Mouse (Mus musculus): ENCODE measurements around the gene Shc4. TPM values are rescaled to one million over a fixed set of nuclear protein-coding genes. Genes with fewer than 3 reads are reported as not detected.
A peak's percentile ranks its signal among the peaks of the same experiment; 100 is the strongest.

Gene Shc4
- polyA plus RNA-seq, 1 experiment, result 0.49 TPM

DNA sequence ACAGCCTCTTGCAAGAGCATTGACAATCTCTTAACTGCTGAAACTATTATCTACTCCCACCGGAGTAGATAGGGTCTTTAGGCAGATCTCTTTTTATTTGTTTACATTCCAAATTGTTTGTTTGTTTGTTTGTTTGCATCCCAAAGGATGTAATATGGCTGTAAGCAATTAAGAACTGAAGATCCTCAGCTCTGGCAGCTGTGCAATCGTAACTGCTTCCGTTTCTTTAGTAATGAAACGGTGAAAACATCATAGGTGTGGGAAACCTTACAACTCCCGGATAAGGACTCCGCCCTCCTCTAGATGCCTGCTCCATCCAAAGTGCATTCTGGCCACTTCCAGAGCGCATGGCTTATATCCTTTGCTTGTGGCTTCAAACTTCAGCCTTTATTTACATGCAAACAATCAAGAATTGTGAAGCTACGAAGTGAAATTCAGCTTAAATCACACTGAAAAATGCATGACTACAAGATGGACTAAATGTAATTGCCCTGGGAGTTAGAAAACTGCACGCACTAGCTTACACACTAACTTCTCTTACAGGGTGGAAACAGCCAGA lies 99.7 kb downstream of the Shc4 start:
- Histone ChIP-seq H3K79me2 (ENCODE audit: control insufficient read depth, insufficient read depth) (peaks cover 31% of the 10 kb centered on the region), H3K4me3 (peak overlapping the region; percentile 64), H3ac (ENCODE audit: control insufficient read depth, insufficient read length) (peak overlapping the region; percentile 3), H3K36me3 (ENCODE audit: control insufficient read depth, insufficient read depth) (peaks cover 9% of the 10 kb centered on the region), H3K4me2 (ENCODE audit: low read depth) (peak overlapping the region; percentile 88), H3K27me3 (ENCODE audit: control insufficient read depth, insufficient read depth, insufficient read length) (no peaks in the 10 kb centered on the region)
- TF ChIP-seq POLR2A (IDR thresholded peaks at IDR 0.05; ENCODE audit: insufficient read length, low read depth) (no peak), TCF12 (IDR thresholded peaks at IDR 0.05; ENCODE audit: insufficient read depth, poor library complexity, severe bottlenecking) (no peak)

DNA sequence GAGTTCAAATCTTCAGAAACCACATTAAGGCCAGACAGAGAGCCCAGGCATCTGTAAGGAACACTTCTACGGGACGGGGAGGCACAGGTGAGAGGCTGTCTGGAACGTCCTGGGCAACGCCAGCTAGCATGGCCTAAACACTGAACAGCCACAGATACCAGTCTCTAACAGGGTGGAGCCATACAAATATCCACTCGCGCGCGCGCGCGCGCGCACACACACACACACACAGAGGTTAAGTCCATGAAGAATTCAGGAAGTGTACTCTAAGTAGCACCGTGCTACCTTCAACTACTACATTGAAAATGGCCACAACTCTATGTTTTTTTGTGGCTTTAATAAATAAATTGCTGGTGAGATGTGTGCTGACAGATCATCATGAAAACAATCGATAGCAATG lies 100.7 kb downstream of the Shc4 start:
- H3K36me3 ChIP-seq (ENCODE audit: control insufficient read depth, insufficient read depth), result peaks cover 9% of the 10 kb centered on the region
- no peaks in the 10 kb centered on the region for H3K27me3 ChIP-seq (ENCODE audit: control insufficient read depth, insufficient read depth, insufficient read length)
- peak overlapping the region; percentile 64 for H3K4me3 ChIP-seq
- H3K4me2 ChIP-seq (ENCODE audit: low read depth), result peak overlapping the region; percentile 88
- H3K79me2 ChIP-seq (ENCODE audit: control insufficient read depth, insufficient read depth), result peaks cover 31% of the 10 kb centered on the region
- no peak for TF ChIP-seq REST (IDR thresholded peaks at IDR 0.05; ENCODE audit: insufficient read depth, insufficient read length)
- TF ChIP-seq E2F4 (IDR thresholded peaks at IDR 0.05; ENCODE audit: insufficient read depth), result no peak
- no peak for TF ChIP-seq MAX (IDR thresholded peaks at IDR 0.05; ENCODE audit: low read depth)
- no peak for TF ChIP-seq TCF12 (IDR thresholded peaks at IDR 0.05; ENCODE audit: insufficient read depth, poor library complexity, severe bottlenecking)
- no peak for TF ChIP-seq CEBPB (IDR thresholded peaks at IDR 0.05; ENCODE audit: insufficient read depth, poor library complexity, severe bottlenecking)
- no peak for TF ChIP-seq USF1 (IDR thresholded peaks at IDR 0.05; ENCODE audit: low read depth)
- no peak for TF ChIP-seq POLR2AphosphoS2 (IDR thresholded peaks at IDR 0.05; ENCODE audit: insufficient read length, low read depth)
- TF ChIP-seq TCF3 (IDR thresholded peaks at IDR 0.05; ENCODE audit: insufficient read length, low read depth), result no peak
- TF ChIP-seq POLR2A (IDR thresholded peaks at IDR 0.05; ENCODE audit: insufficient read length, low read depth), result no peak
- TF ChIP-seq MYOG (IDR thresholded peaks at IDR 0.05; ENCODE audit: control insufficient read depth in 1 of 3, insufficient read depth in 1 of 3, insufficient read length in 2 of 3, low read depth in 2 of 3), result no peak
- no peak for TF ChIP-seq MYOD1 (IDR thresholded peaks at IDR 0.05; ENCODE audit: control insufficient read depth in 1 of 3, insufficient read length in 2 of 3, low read depth in 2 of 3)
- no peak overlapping the region for H3ac ChIP-seq (ENCODE audit: control insufficient read depth, insufficient read length)

DNA sequence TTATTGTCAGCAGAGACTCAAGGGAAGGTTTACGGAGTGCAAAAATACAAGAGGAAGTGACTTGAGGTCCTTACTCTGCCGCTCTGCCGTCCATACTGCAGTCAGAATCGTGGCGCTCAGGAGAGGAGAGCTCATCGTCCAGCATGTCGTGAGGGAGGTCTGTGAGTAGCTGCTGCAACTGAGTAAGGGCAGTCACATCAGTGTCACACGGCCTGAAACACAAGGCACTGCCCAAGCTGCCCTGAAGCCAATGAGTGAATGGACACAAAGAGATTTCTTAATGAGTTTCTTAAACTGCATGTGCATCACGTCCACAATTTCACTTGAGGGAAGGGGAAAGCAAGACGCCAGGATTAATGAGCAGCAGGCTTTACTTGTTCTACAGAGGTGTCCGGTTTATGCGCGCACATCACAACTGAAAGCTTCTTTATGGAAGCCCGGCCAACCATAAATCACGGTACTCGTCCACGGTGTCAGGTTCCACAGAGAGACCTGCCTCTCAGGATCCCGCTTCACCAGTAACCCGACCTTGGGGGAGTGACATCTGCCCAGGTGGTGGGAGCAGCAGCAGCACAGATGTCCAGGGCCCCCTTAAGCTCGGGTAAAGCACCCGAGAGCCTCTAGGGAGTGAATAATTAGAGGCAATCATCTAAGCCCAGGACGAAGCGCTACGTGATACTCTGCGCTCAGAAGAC lies 103.6 kb downstream of the Shc4 start:
- no peaks in the 10 kb centered on the region for H3K27me3 ChIP-seq (ENCODE audit: control insufficient read depth, insufficient read depth, insufficient read length)
- H3K4me2 ChIP-seq (ENCODE audit: low read depth), result no peak overlapping the region
- H3K79me2 ChIP-seq (ENCODE audit: control insufficient read depth, insufficient read depth), result peaks cover 31% of the 10 kb centered on the region
- peaks cover 9% of the 10 kb centered on the region for H3K36me3 ChIP-seq (ENCODE audit: control insufficient read depth, insufficient read depth)
- no peak overlapping the region for H3ac ChIP-seq (ENCODE audit: control insufficient read depth, insufficient read length)
- no peak overlapping the region for H3K4me3 ChIP-seq
- TF ChIP-seq E2F4 (IDR thresholded peaks at IDR 0.05; ENCODE audit: insufficient read depth) (no peak), MAX (IDR thresholded peaks at IDR 0.05; ENCODE audit: low read depth) (no peak), SRF (IDR thresholded peaks at IDR 0.05; ENCODE audit: control insufficient read depth, insufficient read length, low read depth) (no peak)

DNA sequence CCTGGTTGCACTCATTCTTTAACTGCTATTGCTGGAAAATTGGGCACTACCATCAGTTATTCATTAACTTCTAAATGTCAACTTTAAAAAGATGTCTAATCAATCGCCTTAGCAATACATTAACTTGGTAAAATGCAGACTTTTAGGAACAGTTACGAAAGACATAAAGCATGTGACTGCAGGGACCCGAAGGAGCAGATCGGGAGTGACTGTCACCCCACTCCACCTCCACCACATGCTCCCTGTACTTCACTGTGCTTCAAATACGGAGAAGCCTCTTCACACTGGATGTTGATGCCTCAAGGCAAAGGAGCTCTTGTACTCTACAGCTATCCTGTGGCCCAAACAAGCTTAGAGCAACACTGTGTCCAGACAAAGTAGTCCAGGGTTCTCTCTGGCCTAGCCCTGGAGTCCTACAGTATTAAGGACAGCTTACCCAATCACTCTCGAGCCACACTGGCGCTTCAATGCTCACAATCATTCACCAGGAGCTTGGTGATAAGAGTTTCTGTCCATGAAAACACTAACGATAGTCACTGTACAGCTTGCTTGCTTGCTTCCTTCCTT lies 108.0 kb downstream of the Shc4 start:
- TF ChIP-seq TCF3 (IDR thresholded peaks at IDR 0.05; ENCODE audit: insufficient read length, low read depth), result no peak
- no peak for TF ChIP-seq USF1 (IDR thresholded peaks at IDR 0.05; ENCODE audit: low read depth)
- TF ChIP-seq MAX (IDR thresholded peaks at IDR 0.05; ENCODE audit: low read depth), result no peak
- Histone ChIP-seq H3K27me3 (ENCODE audit: control insufficient read depth, insufficient read depth, insufficient read length) (no peaks in the 10 kb centered on the region), H3K4me3 (no peak overlapping the region), H3K36me3 (ENCODE audit: control insufficient read depth, insufficient read depth) (peaks cover 12% of the 10 kb centered on the region), H3K4me2 (ENCODE audit: low read depth) (no peak overlapping the region), H3K79me2 (ENCODE audit: control insufficient read depth, insufficient read depth) (no peaks in the 10 kb centered on the region), H3ac (ENCODE audit: control insufficient read depth, insufficient read length) (no peak overlapping the region)

DNA sequence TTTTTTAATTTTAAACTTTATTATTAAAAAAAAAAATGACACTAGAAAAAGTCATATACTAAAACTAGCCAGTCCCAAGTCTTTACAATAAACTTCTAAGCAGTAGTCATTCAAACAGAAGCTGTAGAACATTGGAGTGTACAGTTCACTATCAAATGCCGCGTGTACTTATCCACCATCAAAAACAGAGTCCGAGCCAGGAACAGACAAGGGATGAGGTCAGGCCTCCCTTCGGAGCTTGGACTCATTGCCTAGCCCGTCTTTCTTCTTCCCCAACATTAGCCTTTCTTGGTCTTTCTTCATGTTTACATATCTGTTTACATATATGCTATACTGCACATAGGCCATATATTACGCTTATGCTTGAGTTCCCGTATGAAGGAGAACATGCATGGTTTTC lies 108.5 kb downstream of the Shc4 start:
- Histone ChIP-seq H3K4me2 (ENCODE audit: low read depth) (no peak overlapping the region), H3K79me2 (ENCODE audit: control insufficient read depth, insufficient read depth) (no peaks in the 10 kb centered on the region), H3K4me3 (no peak overlapping the region), H3ac (ENCODE audit: control insufficient read depth, insufficient read length) (no peak overlapping the region), H3K36me3 (ENCODE audit: control insufficient read depth, insufficient read depth) (peaks cover 12% of the 10 kb centered on the region), H3K27me3 (ENCODE audit: control insufficient read depth, insufficient read depth, insufficient read length) (no peaks in the 10 kb centered on the region)
- TF ChIP-seq POLR2AphosphoS2 (IDR thresholded peaks at IDR 0.05; ENCODE audit: insufficient read length, low read depth), result no peak
- TF ChIP-seq CEBPB (IDR thresholded peaks at IDR 0.05; ENCODE audit: insufficient read depth, poor library complexity, severe bottlenecking), result no peak
- TF ChIP-seq E2F4 (IDR thresholded peaks at IDR 0.05; ENCODE audit: insufficient read depth), result no peak
- TF ChIP-seq TCF3 (IDR thresholded peaks at IDR 0.05; ENCODE audit: insufficient read length, low read depth), result no peak
- TF ChIP-seq SRF (IDR thresholded peaks at IDR 0.05; ENCODE audit: control insufficient read depth, insufficient read length, low read depth), result no peak
- no peak for TF ChIP-seq MYOG (IDR thresholded peaks at IDR 0.05; ENCODE audit: control insufficient read depth in 1 of 3, insufficient read depth in 1 of 3, insufficient read length in 2 of 3, low read depth in 2 of 3)
- no peak for TF ChIP-seq TCF12 (IDR thresholded peaks at IDR 0.05; ENCODE audit: insufficient read depth, poor library complexity, severe bottlenecking)
- no peak for TF ChIP-seq MAX (IDR thresholded peaks at IDR 0.05; ENCODE audit: low read depth)
- no peak for TF ChIP-seq POLR2A (IDR thresholded peaks at IDR 0.05; ENCODE audit: insufficient read length, low read depth)
- no peak for TF ChIP-seq MYOD1 (IDR thresholded peaks at IDR 0.05; ENCODE audit: control insufficient read depth in 1 of 3, insufficient read length in 2 of 3, low read depth in 2 of 3)
- TF ChIP-seq REST (IDR thresholded peaks at IDR 0.05; ENCODE audit: insufficient read depth, insufficient read length), result no peak
- no peak for TF ChIP-seq USF1 (IDR thresholded peaks at IDR 0.05; ENCODE audit: low read depth)

Measured in myocyte (in vitro differentiated cells).